Mouse (Mus musculus) heart, embryonic 13.5 days (tissue): ENCODE data around the gene Nmi. TPM values are rescaled to one million over a fixed set of nuclear protein-coding genes. Genes with fewer than 3 reads are reported as not detected.

Experiments used
- ATAC-seq: fragments of 200-750 bp; cut with Nextera tagmentation; 2 replicates; pipeline ENCODE4 v1.8.0; 2017; ENCODE audit warnings: moderate TSS enrichment; ENCODE audit not compliant: insufficient number of reproducible peaks, low FRiP score, low TSS enrichment; ENCODE audit errors: extremely low read depth
- H3K27ac ChIP-seq: fragments of 300-500 bp; sonication (generic); replicated peaks from 2 replicates; pipeline ENCODE4 v1.5.1; 2015; ENCODE audit warnings: moderate library complexity, mild to moderate bottlenecking, inconsistent platforms
- H3K27me3 ChIP-seq: fragments of 300-500 bp; sonication (generic); replicated peaks from 2 replicates; pipeline ENCODE4 v1.6.1; 2015; ENCODE audit warnings: mild to moderate bottlenecking, inconsistent platforms
- H3K36me3 ChIP-seq: fragments of 300-500 bp; sonication (generic); 2 replicates; pipeline ENCODE4 v1.6.1; 2015; ENCODE audit warnings: mild to moderate bottlenecking, inconsistent platforms
- H3K4me1 ChIP-seq: fragments of 300-500 bp; sonication (generic); 2 replicates; pipeline ENCODE4 v1.6.1; 2015; ENCODE audit warnings: inconsistent platforms
- H3K4me2 ChIP-seq: fragments of 300-500 bp; sonication (generic); 2 replicates; pipeline ENCODE4 v1.6.1; 2015; ENCODE audit warnings: inconsistent platforms, mild to moderate bottlenecking, moderate library complexity
- H3K4me3 ChIP-seq: fragments of 300-500 bp; sonication (generic); 2 replicates; pipeline ENCODE4 v1.5.1; 2015; ENCODE audit warnings: moderate library complexity, mild to moderate bottlenecking, inconsistent platforms
- H3K9ac ChIP-seq: fragments of 300-500 bp; sonication (generic); 2 replicates; pipeline ENCODE4 v1.6.1; 2015; ENCODE audit warnings: inconsistent platforms, mild to moderate bottlenecking, moderate library complexity
- H3K9me3 ChIP-seq: fragments of 300-500 bp; sonication (generic); 2 replicates; pipeline ENCODE4 v1.6.1; 2016; ENCODE audit warnings: inconsistent platforms
- WGBS: fragments of 180-500 bp; shearing (Covaris S2); methylation state at CpG from one replicate; pipeline ENCODE4 v1.1.7; 2015; ENCODE audit warnings: mixed read lengths; 5-methylcytosine and 5-hydroxymethylcytosine counted together
- polyA plus RNA-seq: library from polyadenylated mRNA; unstranded; fragments of >200 nt; fragmentation: Nextera tagmentation; extraction: Ambion mirVana; gene quantifications from 2 replicates; pipeline ENCODE4 v1.2.1, GENCODE M21; 2015

Gene Nmi
- polyA plus RNA-seq, 1 experiment from 2014 or later: 12.9 TPM

- Histone ChIP-seq H3K4me2 (no peak overlapping the region), H3K27me3 (no peaks in the 10 kb centered on the region), H3K27ac (no peak overlapping the region), H3K9ac (no peak overlapping the region), H3K36me3 (no peaks in the 10 kb centered on the region), H3K4me3 (no peak overlapping the region), H3K4me1 (peaks cover 12% of the 10 kb centered on the region; the same call in 1 of the 2 replicates), H3K9me3 (no peaks in the 10 kb centered on the region)
- 72% methylated on average over 2 of the region's 2 CpGs for WGBS
- ATAC-seq: no peak
Measured at GRCm38 (mm10) chr2:51911864-51912263, 61.4 kb downstream of the Nmi start.

GRCm38 (mm10) chr2:51907538-51908110 is 65.7 kb downstream of the Nmi start:
- no peaks in the 10 kb centered on the region for H3K9me3 ChIP-seq
- no peak overlapping the region for H3K4me2 ChIP-seq
- peaks cover 3% of the 10 kb centered on the region; the same call in 1 of the 2 replicates for H3K4me1 ChIP-seq
- no peak overlapping the region for H3K4me3 ChIP-seq
- no peaks in the 10 kb centered on the region for H3K27me3 ChIP-seq
- 45% methylated on average over 4 of the region's 4 CpGs for WGBS
- no peak for ATAC-seq
- H3K27ac ChIP-seq: no peak overlapping the region
- H3K9ac ChIP-seq: no peak overlapping the region
- H3K36me3 ChIP-seq: no peaks in the 10 kb centered on the region

GRCm38 (mm10) chr2:51905637-51906036 is 67.7 kb downstream of the Nmi start:
- Histone ChIP-seq H3K27ac (no peak overlapping the region), H3K4me1 (no peaks in the 10 kb centered on the region), H3K4me2 (no peak overlapping the region), H3K9me3 (no peaks in the 10 kb centered on the region), H3K4me3 (no peak overlapping the region), H3K27me3 (no peaks in the 10 kb centered on the region), H3K36me3 (no peaks in the 10 kb centered on the region), H3K9ac (no peak overlapping the region)
- no peak for ATAC-seq
- 76% methylated on average over 8 of the region's 8 CpGs for WGBS

Other genes starting within 250 kb of the Nmi start
- gene Rbm43, start 38.3 kb downstream of the Nmi start, polyA plus RNA-seq: 11.5 and 12.6 TPM in 2 replicates
- gene Tnfaip6, start 64.5 kb upstream of the Nmi start, polyA plus RNA-seq: 2.5 and 3.6 TPM in 2 replicates
- gene Rif1, start 99.3 kb upstream of the Nmi start, polyA plus RNA-seq: 16.3 and 16.6 TPM in 2 replicates